In the genomic region with DNA sequence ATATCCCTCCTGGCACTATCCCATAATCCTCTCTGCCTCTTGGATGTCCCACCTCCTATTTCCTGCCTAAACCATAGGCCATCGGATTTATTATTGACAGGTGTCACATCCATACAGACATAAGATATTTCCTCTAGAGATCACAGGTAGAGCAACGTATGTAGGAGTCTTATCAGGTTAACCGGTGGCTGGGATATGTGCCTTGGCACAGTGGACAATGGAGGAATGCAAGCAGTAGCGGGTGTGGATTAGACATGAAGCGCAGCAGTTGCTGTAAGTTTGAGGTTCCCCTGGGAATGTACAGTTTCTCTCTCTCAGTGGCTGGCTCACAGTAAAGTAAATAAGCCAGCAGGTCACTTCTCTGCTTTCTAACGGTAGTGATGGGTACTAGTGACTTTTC, we compare ENCODE assay signal across 24 mouse cellular contexts.
A peak's percentile ranks its signal among the peaks of the same experiment; 100 is the strongest.
DNase-seq lines count a peak whose midpoint lies in the region; ATAC-seq lines count a peak whose summit lies in the region.
"Had no signal": no experiment of that assay in that cellular context is flagged by ENCODE, and none has a peak within 500 bp of the region (broad histone marks: within the 10 kb centered on the region; RNA-seq: fewer than 3 reads in every experiment).

No protein-coding gene starts in this region.

- no peak overlapping the region for H3K4me2 ChIP-seq in heart, embryonic 16.5 days (ENCODE audit: low read depth, low read length)
- H3K4me2 ChIP-seq in midbrain, embryonic 13.5 days (replicated peaks): no peak overlapping the region
- H3K4me2 ChIP-seq in midbrain, embryonic 15.5 days: no peak overlapping the region
- H3K4me2 ChIP-seq: embryonic facial prominence, embryonic 12.5 days; embryonic facial prominence, embryonic 15.5 days; forebrain, embryonic 12.5 days; hindbrain, embryonic 14.5 days had no signal

- DNase-seq in heart, adult 11 months: peak; percentile 88
- no peak for DNase-seq in heart, postnatal 14 days
- DNase-seq in heart, embryonic 10.5 days (ENCODE audit: low spot score): no peak
- DNase-seq: adrenal gland, adult 2 months; adrenal gland, postnatal 14 days; cerebellum, adult 11 months; cerebellum, adult 2 months; cerebellum, adult 9-11 months; cerebellum, postnatal 25 days; gastrocnemius, postnatal 25 days; heart, adult 2 months; heart, postnatal 4 days; kidney, adult 18-20 months had no signal

- H3K9me3 ChIP-seq in heart, embryonic 16.5 days (replicated peaks; ENCODE audit: control insufficient read depth, low read length): no peaks in the 10 kb centered on the region
- no peaks in the 10 kb centered on the region for H3K9me3 ChIP-seq in heart, embryonic 10.5 days
- H3K9me3 ChIP-seq in midbrain, embryonic 13.5 days: no peaks in the 10 kb centered on the region
- H3K9me3 ChIP-seq in midbrain, embryonic 15.5 days: no peaks in the 10 kb centered on the region
- H3K9me3 ChIP-seq: embryonic facial prominence, embryonic 12.5 days; embryonic facial prominence, embryonic 15.5 days; forebrain, embryonic 12.5 days had no signal

- peaks cover 28% of the 10 kb centered on the region; the same call in 1 of the 2 replicates for H3K36me3 ChIP-seq in heart, embryonic 16.5 days (ENCODE audit: control insufficient read depth, insufficient read depth)
- peaks cover 32% of the 10 kb centered on the region; the same call in 1 of the 2 replicates for H3K36me3 ChIP-seq in heart, embryonic 10.5 days
- no peaks in the 10 kb centered on the region for H3K36me3 ChIP-seq in midbrain, embryonic 13.5 days
- no peaks in the 10 kb centered on the region for H3K36me3 ChIP-seq in midbrain, embryonic 15.5 days (replicated peaks)
- H3K36me3 ChIP-seq: embryonic facial prominence, embryonic 12.5 days; embryonic facial prominence, embryonic 15.5 days; forebrain, embryonic 12.5 days had no signal

- H3K27ac ChIP-seq in heart, embryonic 16.5 days (ENCODE audit: low read length): peak overlapping the region; percentile 21; the same call in 1 of the 2 replicates
- H3K27ac ChIP-seq in heart, embryonic 10.5 days: no peak overlapping the region
- no peak overlapping the region for H3K27ac ChIP-seq in midbrain, embryonic 13.5 days
- H3K27ac ChIP-seq in midbrain, embryonic 15.5 days: no peak overlapping the region
- H3K27ac ChIP-seq: embryonic facial prominence, embryonic 12.5 days; embryonic facial prominence, embryonic 15.5 days; forebrain, embryonic 12.5 days; hindbrain, embryonic 14.5 days; hindbrain, postnatal 0 days had no signal

- H3K4me1 ChIP-seq in heart, embryonic 16.5 days (ENCODE audit: control insufficient read depth, insufficient read depth, low read length): peaks cover 9% of the 10 kb centered on the region
- H3K4me1 ChIP-seq in heart, embryonic 10.5 days: no peaks in the 10 kb centered on the region
- peaks cover 3% of the 10 kb centered on the region; the same call in 1 of the 2 replicates for H3K4me1 ChIP-seq in midbrain, embryonic 13.5 days (replicated peaks)
- H3K4me1 ChIP-seq in midbrain, embryonic 15.5 days: 0 out of 2 replicates have a peak, but pooled peaks cover 3% of the 10 kb centered on the region
- H3K4me1 ChIP-seq: embryonic facial prominence, embryonic 12.5 days; embryonic facial prominence, embryonic 15.5 days had no signal

- H3K9ac ChIP-seq in heart, embryonic 16.5 days (ENCODE audit: low read length): no peak overlapping the region
- H3K9ac ChIP-seq in midbrain, embryonic 13.5 days (replicated peaks): no peak overlapping the region
- H3K9ac ChIP-seq in midbrain, embryonic 15.5 days: no peak overlapping the region
- H3K9ac ChIP-seq: embryonic facial prominence, embryonic 12.5 days; embryonic facial prominence, embryonic 15.5 days; forebrain, embryonic 12.5 days; hindbrain, embryonic 14.5 days had no signal

- H3K27me3 ChIP-seq in heart, embryonic 16.5 days (ENCODE audit: control insufficient read depth, insufficient read depth, low read length): no peaks in the 10 kb centered on the region
- H3K27me3 ChIP-seq in heart, embryonic 10.5 days (ENCODE audit: insufficient read depth, poor library complexity, severe bottlenecking): no peaks in the 10 kb centered on the region
- H3K27me3 ChIP-seq in midbrain, embryonic 13.5 days: no peaks in the 10 kb centered on the region
- H3K27me3 ChIP-seq in midbrain, embryonic 15.5 days (replicated peaks): no peaks in the 10 kb centered on the region
- H3K27me3 ChIP-seq: embryonic facial prominence, embryonic 12.5 days; embryonic facial prominence, embryonic 15.5 days; forebrain, embryonic 12.5 days had no signal

- intact Hi-C loops in heart, postnatal 14 days (cut with DNase I): loop anchor here (5.0 kb wide), 1 partner anchor 55 kb away; no protein-coding TSS in a partner anchor

- 57% methylated on average over 6 of the region's 6 CpGs for WGBS in heart, embryonic 16.5 days
- 85% methylated on average over 6 of the region's 6 CpGs for WGBS in heart, embryonic 10.5 days
- WGBS in midbrain, embryonic 13.5 days: 95% methylated on average over 6 of the region's 6 CpGs
- 88% methylated on average over 6 of the region's 6 CpGs for WGBS in midbrain, embryonic 15.5 days

- ATAC-seq in heart, embryonic 16.5 days (replicated peaks; ENCODE audit: extremely low read depth, insufficient read depth, low FRiP score): no peak; the same call in 1 of the 2 replicates
- peak; percentile 50; the same call in 1 of the 2 replicates for ATAC-seq in midbrain, embryonic 13.5 days
- no peak for ATAC-seq in midbrain, embryonic 15.5 days (replicated peaks)
- ATAC-seq: CD4-positive, CD25-positive, alpha-beta regulatory T cell, adult 4 months; hindbrain, postnatal 0 days; inflammation-experienced regulatory T-cells, adult 6 months; intestine, embryonic 16.5 days had no signal

- H3K4me3 ChIP-seq in heart, embryonic 16.5 days (ENCODE audit: low read length): no peak overlapping the region
- H3K4me3 ChIP-seq in heart, embryonic 10.5 days: no peak overlapping the region
- H3K4me3 ChIP-seq in midbrain, embryonic 13.5 days (replicated peaks): no peak overlapping the region
- no peak overlapping the region for H3K4me3 ChIP-seq in midbrain, embryonic 15.5 days
- H3K4me3 ChIP-seq: embryonic facial prominence, embryonic 12.5 days; embryonic facial prominence, embryonic 15.5 days; forebrain, embryonic 12.5 days; heart, adult 2 months had no signal
